In genomic region chr11:107310338-107311121, GRCm38 (mm10) we compare ENCODE assay signal across 10 mouse cellular contexts.
DNase-seq lines count a peak whose midpoint lies in the region; ATAC-seq and TF ChIP-seq lines count a peak whose summit lies in the region.
"Had no signal": no experiment of that assay in that cellular context is flagged by ENCODE, and none has a peak within 500 bp of the region (broad histone marks: within the 10 kb centered on the region; RNA-seq: fewer than 3 reads in every experiment).

No protein-coding gene starts in this region.

- WGBS in forebrain, embryonic 13.5 days: 80% methylated on average over 20 of the region's 20 CpGs
- WGBS in forebrain, embryonic 10.5 days: 90% methylated on average over 20 of the region's 20 CpGs
- 75% methylated on average over 20 of the region's 20 CpGs for WGBS in kidney, embryonic 15.5 days
- 79% methylated on average over 20 of the region's 20 CpGs for WGBS in kidney, embryonic 14.5 days
- WGBS in liver, embryonic 14.5 days (ENCODE audit: insufficient replicate concordance): 49% methylated on average over 20 of the region's 20 CpGs

- no peaks in the 10 kb centered on the region for H3K4me1 ChIP-seq in forebrain, embryonic 13.5 days
- H3K4me1 ChIP-seq in forebrain, embryonic 10.5 days: peaks cover 10% of the 10 kb centered on the region
- H3K4me1 ChIP-seq in kidney, embryonic 15.5 days: peaks cover 2% of the 10 kb centered on the region; the same call in 1 of the 2 replicates
- H3K4me1 ChIP-seq in kidney, embryonic 14.5 days (ENCODE audit: control insufficient read depth, insufficient read depth, low read length): no peaks in the 10 kb centered on the region
- H3K4me1 ChIP-seq in E14TG2a.4 (replicated peaks; ENCODE audit: low read depth, low read length): peaks cover 39% of the 10 kb centered on the region
- 0 out of 4 replicates have a peak, but pooled peaks cover 0 to 7% of the 10 kb centered on the region in 2 experiments for H3K4me1 ChIP-seq in liver, embryonic 14.5 days (replicated peaks; ENCODE audit: control insufficient read depth in 2 of 2, insufficient read depth in 2 of 2, low read length in 1 of 2)

- H3K4me3 ChIP-seq in forebrain, embryonic 13.5 days: no peak overlapping the region
- no peak overlapping the region for H3K4me3 ChIP-seq in forebrain, embryonic 10.5 days
- H3K4me3 ChIP-seq in kidney, embryonic 15.5 days (replicated peaks): no peak overlapping the region
- no peak overlapping the region for H3K4me3 ChIP-seq in kidney, embryonic 14.5 days (ENCODE audit: low read length)
- peak overlapping the region; percentile 49; the same call in 1 of the 2 replicates for H3K4me3 ChIP-seq in E14TG2a.4 (replicated peaks; ENCODE audit: low read length)
- no peak overlapping the region for H3K4me3 ChIP-seq in liver, embryonic 14.5 days (ENCODE audit: insufficient read depth in 1 of 2, low read depth in 2 of 2, low read length in 2 of 2)

- H3K36me3 ChIP-seq in forebrain, embryonic 13.5 days (ENCODE audit: poor library complexity, severe bottlenecking): peaks cover 16% of the 10 kb centered on the region
- peaks cover 39% of the 10 kb centered on the region for H3K36me3 ChIP-seq in forebrain, embryonic 10.5 days (replicated peaks)
- H3K36me3 ChIP-seq in kidney, embryonic 15.5 days: peaks cover 18% of the 10 kb centered on the region
- no peaks in the 10 kb centered on the region for H3K36me3 ChIP-seq in kidney, embryonic 14.5 days (ENCODE audit: control insufficient read depth, insufficient read depth, low read length)
- H3K36me3 ChIP-seq in E14TG2a.4 (ENCODE audit: insufficient read depth, low read length): peaks cover 49% of the 10 kb centered on the region
- no peaks in the 10 kb centered on the region for H3K36me3 ChIP-seq in liver, embryonic 14.5 days (replicated peaks; ENCODE audit: control insufficient read depth, insufficient read depth, low read depth)

- no peak overlapping the region for H3K9ac ChIP-seq in forebrain, embryonic 13.5 days
- no peak overlapping the region for H3K9ac ChIP-seq in kidney, embryonic 15.5 days
- H3K9ac ChIP-seq in kidney, embryonic 14.5 days (ENCODE audit: low read depth, low read length): no peak overlapping the region
- no peak overlapping the region for H3K9ac ChIP-seq in liver, embryonic 14.5 days (replicated peaks)

- no peak for ATAC-seq in forebrain, embryonic 13.5 days
- ATAC-seq in kidney, embryonic 15.5 days (replicated peaks; ENCODE audit: low FRiP score): no peak
- no peak for ATAC-seq in kidney, embryonic 14.5 days (ENCODE audit: low FRiP score, low TSS enrichment)
- ATAC-seq in liver, embryonic 14.5 days (ENCODE audit: insufficient read depth): peak; percentile 52; the same call in 1 of the 2 replicates

- H3K9me3 ChIP-seq in forebrain, embryonic 13.5 days (replicated peaks): peaks cover 5% of the 10 kb centered on the region; the same call in 1 of the 2 replicates
- H3K9me3 ChIP-seq in forebrain, embryonic 10.5 days: peaks cover 6% of the 10 kb centered on the region; the same call in 1 of the 2 replicates
- H3K9me3 ChIP-seq in kidney, embryonic 15.5 days (replicated peaks): no peaks in the 10 kb centered on the region
- no peaks in the 10 kb centered on the region for H3K9me3 ChIP-seq in kidney, embryonic 14.5 days (ENCODE audit: control insufficient read depth, low read length)
- H3K9me3 ChIP-seq in E14TG2a.4 (ENCODE audit: low read length): no peaks in the 10 kb centered on the region
- no peaks in the 10 kb centered on the region for H3K9me3 ChIP-seq in liver, embryonic 14.5 days (ENCODE audit: control insufficient read depth, low read length)

- no peak for TF ChIP-seq CTCF in E14TG2a.4 (conservative IDR thresholded peaks at IDR 0.05; ENCODE audit: low read length)
- TF ChIP-seq CTCF in liver, embryonic 14.5 days (IDR thresholded peaks at IDR 0.05; ENCODE audit: low read depth): no peak

- no peak for DNase-seq in forebrain, embryonic 10.5 days (ENCODE audit: extremely low spot score, low spot score)
- no peak for DNase-seq in liver, embryonic 14.5 days (ENCODE audit: low read depth in 3 of 3, low spot score in 3 of 3)
- DNase-seq in urinary bladder, adult 2 months (ENCODE audit: low spot score): no peak
- no peak for DNase-seq in urinary bladder, postnatal 36 days (ENCODE audit: low spot score in 2 of 2)
- DNase-seq: cerebellum, adult 11 months; layer of hippocampus, adult 9-11 months had no signal

- TF ChIP-seq EP300 in liver, embryonic 14.5 days (IDR thresholded peaks at IDR 0.05; ENCODE audit: low read depth): no peak

- peak overlapping the region; percentile 4; the same call in 1 of the 2 replicates for H3K27ac ChIP-seq in forebrain, embryonic 13.5 days
- H3K27ac ChIP-seq in forebrain, embryonic 10.5 days: no peak overlapping the region
- H3K27ac ChIP-seq in kidney, embryonic 15.5 days: peak overlapping the region; percentile 48; the same call in 1 of the 2 replicates
- no peak overlapping the region for H3K27ac ChIP-seq in kidney, embryonic 14.5 days (ENCODE audit: low read depth, low read length)
- no peak overlapping the region for H3K27ac ChIP-seq in liver, embryonic 14.5 days

- no peak overlapping the region for H3K4me2 ChIP-seq in forebrain, embryonic 13.5 days
- no peak overlapping the region for H3K4me2 ChIP-seq in kidney, embryonic 15.5 days
- no peak overlapping the region for H3K4me2 ChIP-seq in kidney, embryonic 14.5 days (replicated peaks; ENCODE audit: low read depth, low read length)
- no peak overlapping the region for H3K4me2 ChIP-seq in liver, embryonic 14.5 days (ENCODE audit: low read depth)

- H3K27me3 ChIP-seq in forebrain, embryonic 13.5 days: no peaks in the 10 kb centered on the region
- H3K27me3 ChIP-seq in forebrain, embryonic 10.5 days (ENCODE audit: poor library complexity, severe bottlenecking): no peaks in the 10 kb centered on the region
- H3K27me3 ChIP-seq in kidney, embryonic 15.5 days: no peaks in the 10 kb centered on the region
- no peaks in the 10 kb centered on the region for H3K27me3 ChIP-seq in kidney, embryonic 14.5 days (ENCODE audit: control insufficient read depth, insufficient read depth, low read length)
- no peaks in the 10 kb centered on the region for H3K27me3 ChIP-seq in E14TG2a.4 (ENCODE audit: insufficient read depth, low read length)
- H3K27me3 ChIP-seq in liver, embryonic 14.5 days (ENCODE audit: control insufficient read depth, insufficient read depth, low read length): no peaks in the 10 kb centered on the region

Comparison
In these comparisons a context has a peak if more than half of its experiments do, and no peak if none do; other contexts are left out.
1. H3K27ac ChIP-seq: peak in forebrain, embryonic 13.5 days (single experiment) and kidney, embryonic 15.5 days (single experiment); none in forebrain, embryonic 10.5 days (single experiment), kidney, embryonic 14.5 days (single experiment) and liver, embryonic 14.5 days (single experiment).